In the genomic region with DNA sequence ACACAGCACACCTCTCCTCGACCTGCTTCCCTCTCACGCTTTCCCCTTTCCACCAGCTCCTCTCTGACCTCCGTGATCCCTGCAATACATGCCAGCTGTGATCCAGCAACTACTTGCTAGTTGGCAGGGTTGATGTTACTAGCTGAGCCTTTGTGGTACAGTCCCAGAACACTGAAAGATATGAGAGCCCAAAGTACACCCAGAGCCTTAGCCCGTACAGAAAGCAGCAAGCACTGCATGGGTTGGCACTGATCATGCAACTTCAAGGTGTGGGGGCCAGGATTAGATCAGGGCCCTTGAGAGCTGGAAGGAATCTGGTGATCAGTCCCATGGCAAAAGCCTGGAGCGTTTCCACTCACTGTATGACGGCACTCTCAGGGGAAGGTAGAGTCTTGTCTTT, we compare ENCODE assay signal across 15 mouse cellular contexts. TPM values are rescaled to one million over a fixed set of nuclear protein-coding genes. Genes with fewer than 3 reads are reported as not detected.
DNase-seq lines count a peak whose midpoint lies in the region; ATAC-seq and TF ChIP-seq lines count a peak whose summit lies in the region.
"Had no signal": no experiment of that assay in that cellular context is flagged by ENCODE, and none has a peak within 500 bp of the region (broad histone marks: within the 10 kb centered on the region; RNA-seq: fewer than 3 reads in every experiment).

No protein-coding gene starts in this region.

- H3K27ac ChIP-seq in kidney, embryonic 16.5 days (ENCODE audit: low read length), result no peak overlapping the region; the same call in 1 of the 2 replicates
- peak overlapping the region; percentile 55 for H3K27ac ChIP-seq in embryonic facial prominence, embryonic 12.5 days
- H3K27ac ChIP-seq: forebrain, embryonic 15.5 days; liver, embryonic 14.5 days had no signal

- H3K79me2 ChIP-seq in myocyte (ENCODE audit: control insufficient read depth, insufficient read depth), result peaks cover 10% of the 10 kb centered on the region

- peak overlapping the region; percentile 40; the same call in 1 of the 2 replicates for H3K9ac ChIP-seq in kidney, embryonic 16.5 days (replicated peaks; ENCODE audit: low read length)
- no peak overlapping the region for H3K9ac ChIP-seq in embryonic facial prominence, embryonic 12.5 days
- H3K9ac ChIP-seq: forebrain, embryonic 15.5 days; liver, embryonic 14.5 days; neural tube, embryonic 15.5 days had no signal

- 50% methylated on average over 6 of the region's 6 CpGs for WGBS in kidney, embryonic 16.5 days
- 40% methylated on average over 6 of the region's 6 CpGs for WGBS in embryonic facial prominence, embryonic 12.5 days

- intact Hi-C loops in heart, postnatal 10 days (cut with DNase I), result no loop called here

- no peaks in the 10 kb centered on the region for H3K27me3 ChIP-seq in kidney, embryonic 16.5 days (ENCODE audit: insufficient read depth, low read length)
- no peaks in the 10 kb centered on the region for H3K27me3 ChIP-seq in embryonic facial prominence, embryonic 12.5 days
- no peaks in the 10 kb centered on the region for H3K27me3 ChIP-seq in myocyte (ENCODE audit: control insufficient read depth, insufficient read depth, insufficient read length)
- H3K27me3 ChIP-seq: forebrain, embryonic 15.5 days; neural tube, embryonic 15.5 days had no signal

- H3K4me1 ChIP-seq in kidney, embryonic 16.5 days (ENCODE audit: insufficient read depth, low read length), result peaks cover 34% of the 10 kb centered on the region
- H3K4me1 ChIP-seq in embryonic facial prominence, embryonic 12.5 days, result peaks cover 37% of the 10 kb centered on the region

- H3K4me2 ChIP-seq in kidney, embryonic 16.5 days (replicated peaks; ENCODE audit: low read depth, low read length), result no peak overlapping the region
- H3K4me2 ChIP-seq in embryonic facial prominence, embryonic 12.5 days (replicated peaks), result no peak overlapping the region
- peak overlapping the region; percentile 16 for H3K4me2 ChIP-seq in myocyte (ENCODE audit: low read depth)
- H3K4me2 ChIP-seq: forebrain, embryonic 15.5 days; neural tube, embryonic 15.5 days had no signal

- no peak overlapping the region for H3K4me3 ChIP-seq in kidney, embryonic 16.5 days (ENCODE audit: low read length)
- H3K4me3 ChIP-seq in embryonic facial prominence, embryonic 12.5 days, result no peak overlapping the region
- no peak overlapping the region for H3K4me3 ChIP-seq in myocyte
- H3K4me3 ChIP-seq: forebrain, embryonic 15.5 days; neural tube, embryonic 15.5 days had no signal

- no peak overlapping the region for H3ac ChIP-seq in myocyte (ENCODE audit: control insufficient read depth, insufficient read length)

- no peak for ATAC-seq in kidney, embryonic 16.5 days (ENCODE audit: low FRiP score, low TSS enrichment)
- ATAC-seq in embryonic facial prominence, embryonic 12.5 days (ENCODE audit: insufficient number of reproducible peaks, insufficient read depth, low FRiP score, low TSS enrichment), result no peak
- ATAC-seq in megakaryocyte-erythroid progenitor cell, adult 5-6 weeks (replicated peaks; ENCODE audit: low FRiP score, low TSS enrichment, poor library complexity, severe bottlenecking), result no peak
- ATAC-seq: forebrain, embryonic 15.5 days had no signal

- peak; percentile 33 to 54 for DNase-seq in heart, adult 18-20 months
- no peak for DNase-seq in heart, postnatal 10 days
- DNase-seq in kidney, postnatal 4 days, result no peak
- DNase-seq: cerebellum, adult 18-20 months; kidney, adult 9 months; layer of hippocampus, adult 9-11 months; lung, postnatal 10 days; thymus, postnatal 25 days had no signal

- no peaks in the 10 kb centered on the region for H3K36me3 ChIP-seq in kidney, embryonic 16.5 days (ENCODE audit: insufficient read depth, low read length)
- H3K36me3 ChIP-seq in embryonic facial prominence, embryonic 12.5 days, result no peaks in the 10 kb centered on the region
- no peaks in the 10 kb centered on the region for H3K36me3 ChIP-seq in myocyte (ENCODE audit: control insufficient read depth, insufficient read depth)
- H3K36me3 ChIP-seq: forebrain, embryonic 15.5 days; neural tube, embryonic 15.5 days had no signal

- TF ChIP-seq POLR2A in myocyte (IDR thresholded peaks at IDR 0.05; ENCODE audit: insufficient read length, low read depth), result no peak

- H3K9me3 ChIP-seq in kidney, embryonic 16.5 days (ENCODE audit: low read length), result no peaks in the 10 kb centered on the region
- H3K9me3 ChIP-seq in embryonic facial prominence, embryonic 12.5 days, result no peaks in the 10 kb centered on the region
- H3K9me3 ChIP-seq: forebrain, embryonic 15.5 days; neural tube, embryonic 15.5 days had no signal

TF ChIP-seq in myocyte, 11 proteins besides CTCF, POLR2A, EP300 and RAD21:
- TF ChIP-seq MYOD1 (IDR thresholded peaks at IDR 0.05; ENCODE audit: control insufficient read depth in 1 of 3, insufficient read length in 2 of 3, low read depth in 2 of 3) (no peak), MYOG (IDR thresholded peaks at IDR 0.05; ENCODE audit: control insufficient read depth in 1 of 3, insufficient read depth in 1 of 3, insufficient read length in 2 of 3, low read depth in 2 of 3) (no peak), MAX (IDR thresholded peaks at IDR 0.05; ENCODE audit: low read depth) (no peak), TCF3 (IDR thresholded peaks at IDR 0.05; ENCODE audit: insufficient read length, low read depth) (no peak), REST (IDR thresholded peaks at IDR 0.05; ENCODE audit: insufficient read depth, insufficient read length) (no peak), SRF (IDR thresholded peaks at IDR 0.05; ENCODE audit: control insufficient read depth, insufficient read length, low read depth) (no peak), E2F4 (IDR thresholded peaks at IDR 0.05; ENCODE audit: insufficient read depth) (no peak), CEBPB (IDR thresholded peaks at IDR 0.05; ENCODE audit: insufficient read depth, poor library complexity, severe bottlenecking) (no peak), POLR2AphosphoS2 (IDR thresholded peaks at IDR 0.05; ENCODE audit: insufficient read length, low read depth) (no peak), USF1 (IDR thresholded peaks at IDR 0.05; ENCODE audit: low read depth) (no peak), TCF12 (IDR thresholded peaks at IDR 0.05; ENCODE audit: insufficient read depth, poor library complexity, severe bottlenecking) (no peak)

RNA-seq across cellular contexts. Expression of gene Lrrc4, which starts 16.1 kb away (rescaled TPM):
- under 1 TPM; 0.54 to 0.65 TPM for total RNA-seq in heart, adult 18-20 months (2021)
- under 1 TPM; 0.42 to 0.43 TPM for total RNA-seq in heart, postnatal 10 days (2021)
- 1.6 TPM in 2 replicates for polyA plus RNA-seq in kidney, embryonic 16.5 days (2015; fragmentation: Nextera tagmentation; extraction: Ambion mirVana)
- polyA plus RNA-seq in embryonic facial prominence, embryonic 12.5 days (2016; fragmentation: Nextera tagmentation; extraction: Ambion mirVana), result 0.71 and 0.87 TPM in 2 replicates
- polyA plus RNA-seq in myocyte (2012; fragmentation: generic; extraction: Trizol), result 0.72 TPM
- total RNA-seq in megakaryocyte-erythroid progenitor cell, adult 5-6 weeks (2014; fragmentation: Nextera tagmentation), result not detected in 2 replicates
- total RNA-seq in megakaryocyte-erythroid progenitor cell, adult 5-6 weeks (2017), result 0.05 TPM in 1 of 2 replicates, not detected in the other

Comparison
In these comparisons a context has a peak if more than half of its experiments do, and no peak if none do; other contexts are left out.
1. DNase-seq: peak in heart, adult 18-20 months (2 of 2); none in heart, postnatal 10 days (0 of 2) and kidney, postnatal 4 days (0 of 2).